Mouse (Mus musculus) liver, adult 2 months (tissue): ENCODE measurements around the gene Fgf18.

Experiments
- CTCF ChIP-seq: fragments of 200-500 bp; IDR thresholded peaks from 2 replicates; pipeline ENCODE4 v1.5.1; 2011; ENCODE audit warnings: low read depth, low read length, control low read depth
- POLR2A ChIP-seq: fragments of 200-500 bp; IDR thresholded peaks from 2 replicates; pipeline ENCODE4 v1.6.1; 2011; ENCODE audit warnings: low read length, control low read depth; ENCODE audit not compliant: insufficient read depth; ENCODE audit errors: extremely low read depth

- no peak for TF ChIP-seq CTCF
- TF ChIP-seq POLR2A: no peak
Observed at GRCm38 (mm10) chr11:33085054-33085453, 62.1 kb downstream of the Fgf18 start.
